Mouse (Mus musculus) heart, embryonic 11.5 days (tissue): Measurements from ENCODE around the gene D930020B18Rik. TPM values are rescaled to one million over a fixed set of nuclear protein-coding genes. Genes with fewer than 3 reads are reported as not detected.

ENCODE experiments used
- ATAC-seq: fragments of 200-750 bp; cut with Nextera tagmentation; replicated peaks from 2 replicates; pipeline ENCODE4 v1.8.0; 2017; ENCODE audit warnings: moderate library complexity; ENCODE audit not compliant: insufficient number of reproducible peaks, low FRiP score, low TSS enrichment
- H3K27ac ChIP-seq: fragments of 300-500 bp; sonication (generic); 2 replicates; pipeline ENCODE4 v1.5.1; 2014; ENCODE audit warnings: mild to moderate bottlenecking, low read depth, low read length
- H3K27me3 ChIP-seq: fragments of 300-500 bp; sonication (generic); 2 replicates; pipeline ENCODE4 v1.6.1; 2014; ENCODE audit warnings: mild to moderate bottlenecking, low read length, mixed read lengths; ENCODE audit not compliant: control insufficient read depth, insufficient read depth
- H3K36me3 ChIP-seq: fragments of 300-500 bp; sonication (generic); 2 replicates; pipeline ENCODE4 v1.6.1; 2014; ENCODE audit warnings: mild to moderate bottlenecking, low read length, moderate library complexity, mixed read lengths; ENCODE audit not compliant: control insufficient read depth, insufficient read depth
- H3K4me1 ChIP-seq: fragments of 300-500 bp; sonication (generic); 2 replicates; pipeline ENCODE4 v1.6.1; 2014; ENCODE audit warnings: low read length; ENCODE audit not compliant: control insufficient read depth, insufficient read depth
- H3K4me2 ChIP-seq: fragments of 300-500 bp; sonication (generic); 2 replicates; pipeline ENCODE4 v1.6.1; 2014; ENCODE audit warnings: mild to moderate bottlenecking, moderate library complexity
- H3K4me3 ChIP-seq: fragments of 300-500 bp; sonication (generic); 2 replicates; pipeline ENCODE4 v1.5.1; 2014; ENCODE audit warnings: low read depth, low read length
- H3K9ac ChIP-seq: fragments of 300-500 bp; sonication (generic); 2 replicates; pipeline ENCODE4 v1.6.1; 2014; ENCODE audit warnings: mild to moderate bottlenecking, low read depth, low read length, moderate library complexity
- H3K9me3 ChIP-seq: fragments of 300-500 bp; sonication (generic); replicated peaks from 2 replicates; pipeline ENCODE4 v1.6.1; 2016; ENCODE audit warnings: low read length; ENCODE audit not compliant: control insufficient read depth
- WGBS: fragments of 180-500 bp; shearing (Covaris S2); extraction: QIAGEN DNeasy Blood & Tissue Kit; methylation state at CpG from one replicate; pipeline ENCODE4 v1.1.7; 2014; ENCODE audit not compliant: insufficient replicate concordance; 5-methylcytosine and 5-hydroxymethylcytosine counted together
- polyA plus RNA-seq: library from polyadenylated mRNA; unstranded; fragments of >200 nt; fragmentation: Nextera tagmentation; extraction: Ambion mirVana; gene quantifications from 2 replicates; pipeline ENCODE4 v1.2.1, GENCODE M21; 2014

Gene D930020B18Rik
- polyA plus RNA-seq, 1 experiment from 2014 or later: not detected

GRCm38 (mm10) chr10:121682539-121682938, 41.2 kb downstream of the D930020B18Rik start:
- no peak for ATAC-seq
- Histone ChIP-seq H3K9ac (no peak overlapping the region), H3K4me3 (no peak overlapping the region), H3K4me1 (no peaks in the 10 kb centered on the region), H3K27ac (no peak overlapping the region), H3K36me3 (no peaks in the 10 kb centered on the region), H3K27me3 (no peaks in the 10 kb centered on the region), H3K9me3 (no peaks in the 10 kb centered on the region), H3K4me2 (no peak overlapping the region)
- WGBS: 87% methylated on average over 10 of the region's 10 CpGs

DNA sequence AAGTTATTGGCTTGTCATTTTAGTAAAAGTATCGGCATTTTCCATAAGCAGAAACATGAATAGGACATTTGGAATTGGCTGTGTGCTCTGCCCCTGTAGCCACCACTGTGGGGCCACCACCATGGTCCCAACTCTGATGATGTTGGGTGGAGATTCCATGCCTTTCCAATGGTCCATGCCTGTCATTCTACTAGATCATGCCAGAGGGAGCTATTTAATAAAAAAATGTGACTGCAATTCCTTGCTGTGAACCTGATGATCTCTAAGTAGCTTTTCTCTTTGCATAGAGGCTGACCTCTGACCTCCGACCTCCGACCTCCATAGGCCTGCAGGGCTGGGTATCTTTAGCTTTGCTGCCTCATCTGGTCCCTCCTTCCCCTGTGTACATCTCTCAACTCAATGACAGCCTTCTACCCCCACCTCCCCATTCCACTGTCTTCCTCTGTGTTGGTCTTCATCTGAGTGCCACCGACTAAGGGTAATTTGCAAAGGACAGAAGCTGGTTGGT, 44.8 kb downstream of the D930020B18Rik start:
- ATAC-seq: no peak
- WGBS: 71% methylated on average over 4 of the region's 4 CpGs
- no peaks in the 10 kb centered on the region for H3K4me1 ChIP-seq
- no peak overlapping the region for H3K27ac ChIP-seq
- H3K4me3 ChIP-seq: no peak overlapping the region
- no peaks in the 10 kb centered on the region for H3K9me3 ChIP-seq
- no peaks in the 10 kb centered on the region for H3K36me3 ChIP-seq
- no peaks in the 10 kb centered on the region for H3K27me3 ChIP-seq
- no peak overlapping the region for H3K9ac ChIP-seq
- no peak overlapping the region for H3K4me2 ChIP-seq

DNA sequence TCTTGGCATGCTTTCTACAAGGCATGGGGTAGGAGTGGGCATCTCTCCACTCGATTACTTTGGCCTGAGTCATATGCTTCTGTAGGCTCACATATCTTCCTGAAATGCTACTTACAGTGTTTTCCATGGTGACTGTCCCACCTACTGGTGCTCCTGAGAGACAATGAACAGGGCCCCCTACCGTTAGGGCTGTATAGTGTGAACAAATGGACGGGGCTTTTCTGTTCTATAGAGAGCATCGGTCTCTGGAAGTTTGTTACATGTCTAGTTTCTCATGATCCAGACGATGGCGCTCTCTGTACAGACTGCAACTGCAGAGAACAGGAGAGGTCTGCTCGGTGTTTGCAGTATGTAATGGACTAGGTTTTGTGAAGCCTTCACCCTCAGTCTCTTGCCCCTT, 46.1 kb downstream of the D930020B18Rik start:
- ATAC-seq: no peak
- H3K36me3 ChIP-seq: no peaks in the 10 kb centered on the region
- WGBS: 72% methylated on average over 7 of the region's 7 CpGs
- no peak overlapping the region for H3K27ac ChIP-seq
- H3K9ac ChIP-seq: no peak overlapping the region
- H3K9me3 ChIP-seq: no peaks in the 10 kb centered on the region
- H3K27me3 ChIP-seq: no peaks in the 10 kb centered on the region
- no peak overlapping the region for H3K4me2 ChIP-seq
- H3K4me3 ChIP-seq: no peak overlapping the region
- H3K4me1 ChIP-seq: no peaks in the 10 kb centered on the region

DNA sequence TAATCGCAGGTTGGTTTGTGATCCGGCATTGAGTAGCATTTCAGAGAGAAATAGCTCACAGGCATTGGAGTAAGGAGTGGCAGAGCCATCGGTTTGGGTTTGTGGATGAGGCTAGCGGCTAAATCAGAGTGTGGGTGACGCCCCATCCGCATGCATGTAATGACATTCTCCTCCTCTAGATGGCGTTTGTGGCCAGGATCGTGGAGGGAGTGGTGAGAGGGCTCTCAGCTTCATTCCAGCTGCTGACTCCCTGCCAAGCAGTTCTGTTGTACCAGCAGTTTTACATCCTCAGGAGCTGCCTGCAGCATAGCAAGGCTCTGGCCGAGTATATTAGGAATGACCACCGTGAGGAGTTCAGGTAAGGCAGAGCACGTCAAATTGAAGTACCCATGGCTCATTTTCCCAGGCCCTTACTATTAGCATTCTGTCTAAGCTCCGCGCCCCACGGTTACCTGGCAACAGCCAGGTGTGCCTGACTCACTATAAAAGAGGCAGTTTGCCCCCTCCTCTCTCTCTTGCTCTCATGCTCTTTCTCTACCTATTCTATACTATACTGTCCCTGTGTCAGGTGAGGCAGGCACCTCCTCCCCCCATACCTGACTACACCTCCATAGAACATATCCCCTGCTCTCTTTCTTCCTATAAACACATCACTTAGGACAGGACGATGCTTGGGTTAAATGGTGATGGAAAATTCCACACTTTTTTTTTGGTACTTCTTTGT, 48.4 kb downstream of the D930020B18Rik start:
- Histone ChIP-seq H3K4me3 (no peak overlapping the region), H3K9ac (no peak overlapping the region), H3K4me1 (no peaks in the 10 kb centered on the region), H3K27me3 (no peaks in the 10 kb centered on the region), H3K36me3 (no peaks in the 10 kb centered on the region), H3K9me3 (no peaks in the 10 kb centered on the region), H3K4me2 (no peak overlapping the region), H3K27ac (no peak overlapping the region)
- 0 out of 2 replicates have a peak, but pooled peaks have one; percentile 50 for ATAC-seq
- WGBS: 19% methylated on average over 15 of the region's 15 CpGs

DNA sequence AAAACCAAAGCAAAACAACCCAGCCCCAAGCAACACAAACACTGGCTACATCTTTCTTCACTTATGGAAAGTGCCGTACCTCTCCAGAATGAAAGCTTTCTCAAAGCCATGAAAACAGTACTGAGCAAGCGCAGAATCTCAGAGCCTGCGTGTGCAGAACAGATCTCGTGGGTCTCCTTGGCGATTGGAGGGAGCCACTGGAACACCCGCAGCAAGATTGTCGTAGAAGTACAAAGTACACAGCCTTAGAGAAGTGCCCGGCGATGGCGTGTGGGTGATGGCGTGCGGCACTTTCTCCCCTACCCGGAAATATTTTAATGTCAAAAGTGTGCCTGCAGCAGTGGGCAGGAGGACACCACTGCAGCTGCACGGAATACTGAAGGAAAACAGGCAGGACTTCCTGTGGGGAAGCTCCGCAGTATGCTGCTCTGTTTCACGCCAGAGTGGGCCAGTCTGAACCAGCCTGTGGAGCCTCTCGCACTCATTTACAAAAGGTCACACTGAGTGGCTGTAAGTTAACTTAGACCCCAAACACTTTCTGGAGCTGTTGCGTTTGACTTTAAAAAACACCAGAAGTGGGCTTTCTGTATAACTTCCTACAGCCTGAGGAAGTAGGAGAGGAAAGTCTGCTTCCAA, 51.7 kb downstream of the D930020B18Rik start:
- no peaks in the 10 kb centered on the region for H3K27me3 ChIP-seq
- no peaks in the 10 kb centered on the region for H3K4me1 ChIP-seq
- peak overlapping the region; percentile 21 for H3K4me3 ChIP-seq
- ATAC-seq: no peak
- H3K36me3 ChIP-seq: no peaks in the 10 kb centered on the region
- peak overlapping the region; percentile 22; the same call in 1 of the 2 replicates for H3K9ac ChIP-seq
- H3K4me2 ChIP-seq: peak overlapping the region; percentile 54
- no peaks in the 10 kb centered on the region for H3K9me3 ChIP-seq
- 37% methylated on average over 18 of the region's 18 CpGs for WGBS
- H3K27ac ChIP-seq: no peak overlapping the region

GRCm38 (mm10) chr10:121694567-121694966, 53.2 kb downstream of the D930020B18Rik start:
- no peak overlapping the region for H3K9ac ChIP-seq
- H3K9me3 ChIP-seq: no peaks in the 10 kb centered on the region
- WGBS: 67% methylated on average over 11 of the region's 11 CpGs
- no peak overlapping the region for H3K4me2 ChIP-seq
- ATAC-seq: no peak
- H3K27ac ChIP-seq: no peak overlapping the region
- H3K4me1 ChIP-seq: no peaks in the 10 kb centered on the region
- H3K4me3 ChIP-seq: no peak overlapping the region
- no peaks in the 10 kb centered on the region for H3K36me3 ChIP-seq
- H3K27me3 ChIP-seq: no peaks in the 10 kb centered on the region

DNA sequence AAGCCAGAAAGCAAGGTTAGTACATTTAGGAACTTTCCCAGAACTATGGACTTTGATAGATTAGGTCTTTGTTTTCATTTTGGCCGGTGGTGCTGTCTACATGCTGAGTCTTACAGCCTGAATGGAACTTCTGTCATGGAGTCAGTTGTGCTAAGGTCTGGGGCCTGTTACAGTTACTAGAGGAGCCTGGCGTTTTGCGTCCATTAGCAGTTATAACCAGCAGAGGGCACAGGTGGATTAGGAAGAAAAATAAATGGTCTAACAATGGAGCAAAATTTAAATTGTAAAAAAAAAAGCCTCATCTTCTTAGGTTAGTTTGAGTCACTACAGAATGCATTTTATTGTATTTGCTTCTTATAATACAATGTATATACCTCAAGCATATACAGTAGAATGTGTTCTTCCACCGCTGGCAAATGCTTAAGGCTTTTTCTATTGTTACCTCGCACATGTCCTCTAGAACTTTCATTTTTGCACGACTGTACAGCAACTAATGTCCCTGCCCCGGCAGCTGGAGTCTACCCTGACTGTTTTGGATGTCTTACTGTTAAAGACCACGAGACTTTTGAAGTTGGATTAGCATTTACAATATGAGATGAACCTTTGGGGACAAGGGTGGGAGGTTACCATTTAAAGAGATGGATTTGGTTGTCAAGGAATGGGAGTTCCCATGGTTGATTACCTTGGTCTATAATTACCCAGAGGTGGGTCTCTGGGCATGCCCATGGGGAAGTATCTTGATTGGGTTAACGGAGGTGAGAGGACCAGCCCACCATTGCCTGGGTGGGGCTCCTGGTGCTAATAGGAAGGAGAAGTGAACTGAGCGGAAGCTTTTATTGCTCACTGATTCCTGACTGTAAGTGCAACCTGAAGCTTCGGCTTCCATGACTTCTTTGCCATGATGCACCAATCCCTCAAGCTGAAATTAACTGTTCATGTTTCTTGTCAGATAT, 60.2 kb downstream of the D930020B18Rik start:
- WGBS: 55% methylated on average over 11 of the region's 11 CpGs
- H3K27ac ChIP-seq: no peak overlapping the region
- H3K4me1 ChIP-seq: no peaks in the 10 kb centered on the region
- no peak overlapping the region for H3K4me2 ChIP-seq
- no peaks in the 10 kb centered on the region for H3K9me3 ChIP-seq
- no peak overlapping the region for H3K4me3 ChIP-seq
- no peak overlapping the region for H3K9ac ChIP-seq
- H3K36me3 ChIP-seq: no peaks in the 10 kb centered on the region
- no peaks in the 10 kb centered on the region for H3K27me3 ChIP-seq
- ATAC-seq: no peak

DNA sequence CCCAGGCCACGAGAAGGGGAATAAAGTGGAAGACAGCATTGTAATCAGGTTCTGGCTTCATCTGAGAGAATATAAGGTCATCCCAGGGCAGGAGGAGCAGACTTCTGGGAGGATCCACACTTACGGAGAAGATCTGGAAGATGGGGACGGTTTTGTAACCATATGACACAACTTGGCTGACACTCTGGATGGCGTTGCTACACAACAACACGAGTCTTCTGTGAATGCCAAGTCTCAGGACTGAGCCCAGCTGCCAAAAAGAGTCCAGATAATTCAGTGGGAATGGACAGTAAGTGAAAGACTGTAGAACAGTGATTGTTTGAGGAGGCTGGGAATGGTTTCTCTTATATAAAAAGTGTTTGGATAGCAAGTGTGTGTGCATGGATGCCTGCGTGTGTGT, 62.2 kb downstream of the D930020B18Rik start:
- Histone ChIP-seq H3K9me3 (no peaks in the 10 kb centered on the region), H3K27ac (no peak overlapping the region), H3K9ac (no peak overlapping the region), H3K4me3 (no peak overlapping the region), H3K27me3 (no peaks in the 10 kb centered on the region), H3K4me1 (no peaks in the 10 kb centered on the region), H3K4me2 (no peak overlapping the region), H3K36me3 (no peaks in the 10 kb centered on the region)
- WGBS: 73% methylated on average over 6 of the region's 6 CpGs
- no peak for ATAC-seq
